Mouse (Mus musculus): ENCODE data around the gene Aifm3.
"Not testable (repeated sequence)": the region's sequence is repeated elsewhere in the genome, so short reads cannot be mapped to it uniquely, and the experiment has no call there.

The Aifm3 gene

GRCm38 (mm10) chr16:17553910-17554685 lies 64.7 kb downstream of the Aifm3 start:
- DNase-seq (ENCODE audit: low spot score): no peak

GRCm38 (mm10) chr16:17554702-17555101 lies 65.3 kb downstream of the Aifm3 start:
- not testable (repeated sequence) for DNase-seq (ENCODE audit: low spot score)

GRCm38 (mm10) chr16:17556180-17556579 lies 66.8 kb downstream of the Aifm3 start:
- no peak for DNase-seq (ENCODE audit: low spot score)

- DNase-seq (ENCODE audit: low spot score): no peak
These were observed 67.5 kb downstream of the Aifm3 start for GRCm38 (mm10) chr16:17556907-17557306.
